Mouse (Mus musculus) spleen, postnatal 4 days (tissue): ENCODE data around the gene Gp1ba.
A peak's percentile ranks its signal among the peaks of the same experiment; 100 is the strongest.

Experiments used
- DNase-seq, 2 experiments: peaks; one replicate each; pipeline ENCODE4 v3.0.0; 2022; ENCODE audit warnings: low spot score in 2 of 2

The Gp1ba gene

DNA sequence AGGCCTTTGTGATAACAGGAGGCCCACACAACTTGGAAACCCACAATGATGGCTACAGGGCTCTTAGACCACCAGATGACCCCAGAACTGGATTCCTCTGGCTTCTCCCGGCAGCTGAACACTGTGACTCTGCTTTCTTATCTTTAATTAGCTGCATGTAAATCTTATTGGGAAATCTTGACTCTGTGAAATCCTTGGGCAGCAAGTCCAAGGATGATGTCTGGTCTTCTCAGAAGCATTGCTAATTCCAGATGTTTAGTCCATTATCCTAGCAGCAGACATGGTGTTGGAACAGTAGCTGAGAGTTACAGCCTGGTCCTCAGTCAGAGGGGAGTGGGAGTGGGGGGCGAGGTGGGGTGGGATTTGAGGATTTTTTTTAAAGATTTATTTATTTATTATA lies 10.5 kb upstream of the Gp1ba start:
- DNase-seq = no peak

DNA sequence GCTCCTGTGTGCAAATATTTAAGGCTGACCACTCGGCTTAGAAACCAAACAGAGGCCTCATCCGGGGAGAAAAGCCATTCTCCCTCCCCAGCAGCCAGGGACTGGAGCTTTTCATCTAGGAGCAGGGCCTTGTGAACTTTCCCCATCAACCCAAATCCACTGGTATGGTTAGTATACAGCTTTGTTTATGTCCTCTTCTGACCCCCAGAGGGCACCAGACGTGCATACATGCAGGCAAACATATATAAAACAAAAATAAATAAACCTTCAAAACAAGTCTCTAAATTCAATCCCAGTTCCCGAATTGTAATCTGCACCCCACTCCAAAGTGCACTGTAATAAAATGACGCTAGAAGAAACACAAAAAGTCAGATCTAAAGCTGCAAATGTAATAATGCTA lies 9.4 kb upstream of the Gp1ba start:
- DNase-seq = peak in 1 of 2 experiments; percentile 61

DNA sequence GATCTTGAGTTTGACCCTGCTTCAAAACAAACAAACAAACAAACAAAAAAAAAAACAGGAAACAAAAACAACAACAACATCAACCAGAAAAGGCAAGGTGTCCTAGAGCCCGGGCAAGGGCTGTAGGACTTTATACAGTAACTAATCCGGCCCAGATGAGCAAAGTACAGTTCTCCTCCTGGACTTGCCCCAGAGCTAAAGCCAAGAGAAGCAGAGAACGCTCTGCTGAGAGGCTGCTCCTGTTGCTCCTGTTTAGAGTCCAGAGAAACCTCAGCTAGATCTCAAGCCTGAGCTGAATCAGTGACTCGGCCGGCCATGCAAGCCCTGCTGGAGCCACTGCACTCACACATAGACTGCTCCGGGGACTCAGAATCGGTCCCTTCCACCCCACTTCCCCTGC lies 8.8 kb upstream of the Gp1ba start:
- no peak for DNase-seq

GRCm38 (mm10) chr11:70635601-70636000 lies 3.3 kb upstream of the Gp1ba start:
- no peak for DNase-seq

GRCm38 (mm10) chr11:70637764-70638163 lies 1.2 kb upstream of the Gp1ba start:
- no peak for DNase-seq

DNA sequence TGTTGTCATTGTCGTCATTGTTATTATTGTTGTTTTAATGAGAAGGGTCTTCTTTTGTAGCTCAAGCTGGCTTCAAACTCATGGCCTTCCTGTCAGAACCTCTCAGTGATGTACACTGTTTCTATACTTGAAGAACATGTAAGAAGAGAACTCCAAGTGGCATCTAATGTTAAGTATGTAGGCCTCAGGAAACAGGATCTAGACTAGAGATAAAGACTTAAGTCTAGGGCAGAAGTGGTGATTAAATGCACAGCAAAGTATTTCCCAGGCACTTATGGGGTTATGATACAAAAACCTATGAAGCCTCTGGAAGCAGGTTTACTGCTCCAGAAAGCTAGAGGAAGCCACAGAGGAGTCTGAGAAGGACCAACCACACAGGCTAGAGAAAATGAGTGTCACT lies 629 bp upstream of the Gp1ba start:
- DNase-seq = no peak

DNA sequence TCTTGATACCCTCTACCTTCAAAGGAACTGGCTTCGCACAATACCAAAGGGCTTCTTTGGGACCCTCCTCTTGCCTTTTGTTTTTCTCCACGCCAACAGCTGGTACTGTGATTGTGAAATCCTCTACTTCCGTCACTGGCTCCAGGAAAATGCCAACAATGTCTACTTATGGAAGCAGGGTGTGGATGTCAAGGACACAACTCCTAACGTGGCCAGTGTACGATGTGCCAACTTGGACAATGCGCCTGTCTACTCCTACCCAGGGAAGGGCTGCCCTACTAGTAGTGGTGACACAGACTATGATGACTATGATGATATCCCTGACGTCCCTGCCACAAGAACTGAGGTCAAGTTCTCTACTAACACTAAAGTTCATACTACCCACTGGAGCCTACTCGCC lies 1.1 kb downstream of the Gp1ba start:
- no peak for DNase-seq

GRCm38 (mm10) chr11:70641241-70641640 lies 2.3 kb downstream of the Gp1ba start:
- peak in 1 of 2 experiments; percentile 58 for DNase-seq

DNA sequence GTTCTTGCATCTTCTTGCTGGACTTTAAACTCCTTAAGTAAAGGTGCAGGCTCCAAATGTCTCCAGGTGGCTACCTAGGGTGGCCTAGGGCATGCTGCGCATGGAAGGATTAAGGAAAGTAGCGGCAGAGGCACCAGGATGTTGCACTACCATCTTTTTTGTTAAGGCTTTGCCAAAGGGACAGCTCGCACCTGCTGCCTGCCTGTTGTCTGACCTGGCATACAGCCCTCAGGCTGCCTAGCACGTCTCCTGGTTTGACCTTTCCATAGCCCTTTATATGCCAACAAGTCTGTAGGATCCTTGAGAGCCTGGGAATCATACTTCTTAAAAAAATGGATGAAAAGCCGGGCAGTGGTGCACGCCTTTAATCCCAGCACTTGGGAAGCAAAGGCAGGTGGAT lies 4.1 kb downstream of the Gp1ba start:
- DNase-seq = no peak

DNA sequence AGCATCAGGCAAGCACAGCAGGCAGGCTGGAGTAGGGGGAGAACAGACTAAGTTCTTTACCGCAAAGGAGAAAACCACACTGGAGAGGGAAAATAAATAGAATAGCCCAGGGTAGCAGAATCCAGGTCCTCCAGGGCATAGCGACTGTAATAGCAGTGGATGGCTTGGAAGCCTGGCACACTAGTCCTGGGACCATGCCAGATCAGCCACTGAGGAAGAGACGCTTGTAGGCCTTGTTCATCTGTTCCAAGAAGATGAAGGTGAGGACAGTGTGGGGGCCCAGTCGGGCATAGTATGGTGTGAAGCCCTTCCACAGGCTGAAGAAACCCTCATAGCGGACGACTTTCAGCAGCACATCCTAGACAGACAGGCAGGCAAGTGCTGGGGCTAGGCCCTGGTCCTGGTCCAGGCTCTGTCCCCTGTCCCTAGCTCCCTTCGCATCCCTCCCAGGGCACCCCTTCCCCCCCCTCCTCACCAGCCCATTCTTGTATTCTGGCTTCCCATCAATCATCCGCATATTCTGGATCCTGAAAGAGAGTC lies 5.7 kb downstream of the Gp1ba start:
- peak in 1 of 2 experiments; percentile 58 for DNase-seq

GRCm38 (mm10) chr11:70645461-70646258 lies 6.7 kb downstream of the Gp1ba start:
- DNase-seq = peak in 1 of 2 experiments; percentile 64

DNA sequence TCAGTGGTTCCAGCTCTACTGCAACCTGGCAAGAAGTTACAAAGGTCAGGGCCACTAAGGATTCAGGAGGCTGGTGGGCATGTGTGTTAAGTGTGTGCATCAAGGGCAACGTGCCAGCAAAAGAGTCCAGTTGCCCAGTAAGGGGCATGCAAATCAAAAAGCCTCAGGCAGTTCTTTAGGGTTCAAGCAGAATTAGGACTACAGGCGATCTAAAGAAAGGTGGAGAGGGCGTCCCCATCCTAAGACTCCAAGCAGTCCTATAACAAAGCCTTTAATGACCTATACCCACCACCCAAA lies 7.3 kb downstream of the Gp1ba start:
- DNase-seq = no peak

DNA sequence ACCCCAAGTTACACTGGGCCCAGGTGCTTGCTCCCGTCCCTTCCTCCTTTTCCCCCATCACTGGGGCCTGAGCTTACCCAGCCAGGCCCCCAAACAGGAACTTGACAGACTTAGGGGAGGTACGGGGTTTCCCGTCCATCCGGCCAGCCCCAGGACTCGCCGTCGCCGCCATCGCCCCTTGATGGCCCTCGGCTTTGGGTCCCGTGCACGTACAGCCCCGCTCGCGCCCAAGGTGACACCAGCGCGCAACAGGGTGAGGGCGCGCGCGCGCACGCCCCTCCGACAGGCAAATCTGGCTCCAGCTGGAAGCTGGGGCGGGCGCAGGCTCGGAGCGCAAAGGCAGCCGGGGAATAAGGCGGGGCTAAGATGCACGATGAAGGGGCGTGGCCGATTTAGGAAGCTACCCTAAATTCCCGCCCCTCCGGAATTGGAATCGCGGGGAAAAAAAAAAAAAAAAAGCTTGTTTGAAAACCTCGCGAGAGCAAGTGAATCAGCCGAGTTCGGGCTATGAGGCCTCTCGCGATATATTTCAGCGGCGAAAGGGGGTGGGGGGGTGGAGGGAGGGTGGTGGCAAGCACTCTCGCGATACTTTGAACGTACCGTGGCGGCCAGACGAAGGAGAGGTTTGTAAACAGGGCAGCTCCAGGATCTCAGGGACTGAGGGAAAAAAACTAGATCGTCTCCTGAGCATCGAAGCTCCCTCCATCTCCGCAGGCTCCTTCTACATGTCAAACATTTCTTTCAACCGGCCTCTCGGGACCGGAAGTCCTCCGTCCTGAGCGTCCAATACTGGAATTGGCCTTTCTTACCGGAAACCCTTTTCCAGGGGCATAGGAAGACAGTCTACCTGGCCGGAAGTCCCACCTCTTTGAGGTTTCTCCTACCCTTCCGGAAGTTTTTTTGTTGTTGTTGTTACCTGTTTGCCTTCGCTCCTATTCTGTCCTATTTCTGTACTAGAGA lies 8.0 kb downstream of the Gp1ba start, which contains the start of the genes Rnf167 and Slc25a11:
TSS of gene Rnf167 (plus strand) at position 545 of the 960 bp plus-strand sequence.
TSS of gene Slc25a11 (minus strand) at position 789 of the 960 bp plus-strand sequence.
- peak; percentile 96 to 97 for DNase-seq

GRCm38 (mm10) chr11:70647716-70648420 lies 8.9 kb downstream of the Gp1ba start:
- peak; percentile 62 to 86 for DNase-seq

- no peak for DNase-seq
These were observed 9.6 kb downstream of the Gp1ba start for GRCm38 (mm10) chr11:70648512-70648911.

DNA sequence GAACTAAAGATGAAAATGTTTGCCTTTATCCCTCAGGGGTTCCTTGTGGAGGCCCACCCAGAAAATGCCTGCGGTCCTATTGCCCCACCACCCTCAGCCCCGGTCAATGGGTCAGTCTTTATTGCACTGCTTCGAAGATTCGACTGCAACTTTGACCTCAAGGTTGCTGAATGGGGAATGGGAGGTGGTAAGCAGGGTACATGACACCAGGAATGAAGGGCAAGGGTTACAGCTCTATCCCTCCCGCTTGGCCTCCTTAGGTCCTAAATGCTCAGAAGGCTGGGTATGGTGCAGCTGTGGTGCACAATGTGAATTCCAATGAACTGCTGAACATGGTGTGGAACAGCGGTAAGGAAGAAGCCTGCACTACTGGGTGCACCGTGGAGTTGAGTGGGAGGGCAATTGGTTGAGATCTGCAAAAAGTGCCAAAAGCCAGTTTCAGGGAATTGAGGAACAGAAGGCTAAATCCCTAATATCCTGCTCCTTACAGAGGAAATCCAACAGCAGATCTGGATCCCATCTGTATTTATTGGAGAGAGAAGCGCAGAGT lies 10.3 kb downstream of the Gp1ba start:
- no peak for DNase-seq

DNA sequence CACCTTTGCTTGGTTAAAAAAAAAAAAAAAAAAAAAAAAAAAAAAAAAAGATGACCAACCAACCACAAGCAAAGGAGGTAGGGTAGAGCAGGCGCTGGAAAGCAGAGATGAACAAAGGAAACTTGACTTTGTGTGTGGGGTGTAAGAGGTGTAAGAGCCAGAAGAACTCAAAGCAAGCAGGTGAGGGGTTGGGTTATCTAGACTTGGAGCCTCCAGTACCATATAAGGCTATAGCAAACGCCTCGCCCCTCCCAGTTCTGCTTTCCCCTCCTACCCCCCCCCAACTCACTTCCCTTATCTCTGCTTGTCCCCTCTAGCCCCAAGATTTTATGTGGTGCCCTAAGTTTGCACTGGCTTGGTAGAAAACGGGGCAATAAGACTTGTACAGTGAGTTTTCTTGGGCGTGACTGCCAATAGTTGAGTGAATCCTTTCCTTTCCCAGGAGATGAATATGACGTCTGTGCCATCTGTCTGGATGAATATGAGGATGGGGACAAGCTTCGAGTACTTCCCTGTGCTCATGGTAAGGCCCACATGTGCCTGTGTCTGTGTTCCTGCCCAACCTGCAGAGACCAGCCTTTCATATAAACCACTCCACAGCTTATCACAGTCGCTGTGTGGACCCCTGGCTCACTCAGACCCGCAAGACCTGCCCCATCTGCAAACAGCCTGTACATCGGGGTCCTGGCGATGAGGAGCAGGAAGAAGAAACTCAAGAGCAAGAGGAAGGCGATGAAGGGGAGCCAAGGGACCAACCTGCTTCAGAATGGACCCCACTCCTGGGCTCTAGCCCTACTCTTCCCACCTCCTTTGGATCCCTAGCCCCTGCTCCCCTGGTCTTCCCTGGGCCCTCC lies 11.6 kb downstream of the Gp1ba start:
- no peak for DNase-seq

DNA sequence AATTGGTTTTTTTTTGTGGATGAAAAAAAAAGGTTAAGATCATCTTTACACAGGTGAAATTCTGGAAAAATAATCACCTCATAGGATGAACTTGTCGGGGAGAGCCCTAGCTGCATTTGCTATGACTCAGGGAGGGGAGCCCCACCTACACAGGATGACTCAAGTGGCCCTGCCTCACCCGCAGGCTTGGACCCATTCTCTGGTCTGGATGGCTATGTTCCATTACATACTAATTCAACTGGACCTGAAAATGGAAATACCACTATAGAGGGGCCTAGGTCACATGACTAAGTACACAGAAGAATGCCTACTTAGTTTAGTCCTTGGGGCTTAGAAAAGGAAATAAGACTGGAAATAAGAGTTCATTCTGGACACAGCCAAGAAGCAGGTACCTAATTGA lies 12.5 kb downstream of the Gp1ba start:
- DNase-seq = no peak

- no peak for DNase-seq
These were observed 13.3 kb downstream of the Gp1ba start for GRCm38 (mm10) chr11:70652029-70652883.
